Mouse (Mus musculus) stomach, postnatal 0 days (tissue): ENCODE measurements around the gene Vcl. TPM values are rescaled to one million over a fixed set of nuclear protein-coding genes. Genes with fewer than 3 reads are reported as not detected.
A peak's percentile ranks its signal among the peaks of the same experiment; 100 is the strongest.

Experiments used
- ATAC-seq: fragments of 200-750 bp; cut with Nextera tagmentation; 2 replicates; pipeline ENCODE4 v1.8.0; 2017; ENCODE audit not compliant: low FRiP score, low TSS enrichment
- DNase-seq: peaks from one replicate; pipeline ENCODE4 v3.0.0-alpha.2; 2016; ENCODE audit warnings: low spot score
- H3K27ac ChIP-seq: fragments of 300-500 bp; sonication (generic); replicated peaks from 2 replicates; pipeline ENCODE4 v1.5.1; 2014; ENCODE audit warnings: mild to moderate bottlenecking, control low read depth
- H3K27me3 ChIP-seq: fragments of 300-500 bp; sonication (generic); 2 replicates; pipeline ENCODE4 v1.6.1; 2014; ENCODE audit warnings: low read length; ENCODE audit not compliant: control insufficient read depth, insufficient read depth
- H3K36me3 ChIP-seq: fragments of 300-500 bp; sonication (generic); 2 replicates; pipeline ENCODE4 v1.6.1; 2014; ENCODE audit warnings: low read length, mixed read lengths; ENCODE audit not compliant: control insufficient read depth, insufficient read depth
- H3K4me1 ChIP-seq: fragments of 300-500 bp; sonication (generic); replicated peaks from 2 replicates; pipeline ENCODE4 v1.6.1; 2014; ENCODE audit warnings: antibody characterized with exemption; ENCODE audit not compliant: control insufficient read depth, insufficient read depth
- H3K4me2 ChIP-seq: fragments of 300-500 bp; sonication (generic); replicated peaks from 2 replicates; pipeline ENCODE4 v1.6.1; 2014; ENCODE audit warnings: low read depth, mild to moderate bottlenecking, control low read depth, moderate library complexity
- H3K4me3 ChIP-seq: fragments of 300-500 bp; sonication (generic); 2 replicates; pipeline ENCODE4 v1.5.1; 2014; ENCODE audit warnings: low read depth, low read length, control low read depth
- H3K9ac ChIP-seq: fragments of 300-500 bp; sonication (generic); 2 replicates; pipeline ENCODE4 v1.6.1; 2014; ENCODE audit warnings: mild to moderate bottlenecking, low read length, control low read depth, mixed read lengths
- H3K9me3 ChIP-seq: fragments of 300-500 bp; sonication (generic); 2 replicates; pipeline ENCODE4 v1.6.1; 2016; ENCODE audit warnings: low read length; ENCODE audit not compliant: control insufficient read depth
- CTCF ChIP-seq: IDR thresholded peaks from 2 replicates; pipeline ENCODE4 v1.5.1; 2016; ENCODE audit warnings: antibody characterized with exemption, low read depth, mild to moderate bottlenecking, moderate library complexity
- EP300 ChIP-seq: optimal IDR thresholded peaks from 2 replicates; pipeline ENCODE3; 2016; ENCODE audit warnings: antibody characterized with exemption
- whole genome bisulfite sequencing: fragments of 180-500 bp; shearing (Covaris S2); extraction: QIAGEN DNeasy Blood & Tissue Kit; methylation state at CpG from one replicate; pipeline ENCODE4 v1.1.7; 2014; 5-methylcytosine and 5-hydroxymethylcytosine counted together
- polyA plus RNA-seq: library from polyadenylated mRNA; unstranded; fragments of >200 nt; fragmentation: Nextera tagmentation; extraction: Ambion mirVana; gene quantifications from 2 replicates; pipeline ENCODE4 v1.2.1, GENCODE M21; 2015

The Vcl gene
- polyA plus RNA-seq, 1 experiment from 2014 or later, result 54.5 TPM

DNA sequence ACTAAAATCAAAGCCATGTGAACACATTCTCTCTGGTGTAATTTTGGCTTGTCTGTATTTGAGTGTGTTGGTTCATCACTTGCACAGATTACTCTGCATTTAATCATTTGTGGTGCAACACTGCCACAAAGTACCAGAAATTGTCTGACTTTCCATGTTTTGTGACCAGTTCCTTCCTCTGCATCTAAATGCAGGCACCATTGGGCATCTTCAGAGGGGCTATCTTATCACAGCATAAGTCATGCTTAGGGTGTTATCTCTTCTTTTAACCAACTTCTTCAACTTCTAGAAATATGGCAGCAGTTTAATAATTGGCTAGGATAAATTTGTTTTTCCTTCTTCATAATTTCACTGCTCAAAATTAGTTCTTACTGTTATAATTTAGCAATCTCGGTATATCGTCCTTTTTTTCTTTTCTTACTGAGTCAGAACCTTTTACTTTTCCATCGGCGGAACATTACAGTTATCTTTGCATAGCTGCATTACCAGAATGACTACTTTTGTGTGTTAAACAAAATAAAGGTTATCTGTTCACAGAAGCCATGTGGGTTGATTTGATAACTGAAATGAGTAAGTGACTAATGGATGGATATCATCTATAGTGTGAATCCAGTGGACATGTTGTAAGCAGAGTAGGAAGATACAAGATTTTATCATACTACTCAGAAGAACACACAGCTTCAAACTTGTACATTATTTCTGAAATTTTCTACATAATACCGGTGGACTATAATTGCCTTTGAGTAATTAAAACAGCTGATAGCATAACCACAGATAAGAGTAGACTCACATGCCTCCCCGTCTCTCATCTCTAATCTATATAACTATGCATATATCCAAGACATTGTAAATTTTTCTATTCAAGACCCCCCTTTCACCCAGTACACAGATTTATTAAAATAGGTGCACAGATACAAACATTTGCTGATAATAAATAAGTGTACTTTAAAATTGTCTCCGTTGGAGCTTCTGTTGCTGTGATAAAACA is 12.3 kb upstream of the Vcl start:
- no peak overlapping the region for H3K9ac ChIP-seq
- no peak overlapping the region for H3K27ac ChIP-seq
- no peak overlapping the region for H3K4me2 ChIP-seq
- TF ChIP-seq EP300 (no peak), CTCF (no peak)
- DNase-seq, result no peak
- no peaks in the 10 kb centered on the region for H3K27me3 ChIP-seq
- ATAC-seq, result no peak
- H3K4me3 ChIP-seq, result no peak overlapping the region
- no peaks in the 10 kb centered on the region for H3K9me3 ChIP-seq
- 82% methylated on average over 7 of the region's 7 CpGs for WGBS
- no peaks in the 10 kb centered on the region for H3K4me1 ChIP-seq
- no peaks in the 10 kb centered on the region for H3K36me3 ChIP-seq

DNA sequence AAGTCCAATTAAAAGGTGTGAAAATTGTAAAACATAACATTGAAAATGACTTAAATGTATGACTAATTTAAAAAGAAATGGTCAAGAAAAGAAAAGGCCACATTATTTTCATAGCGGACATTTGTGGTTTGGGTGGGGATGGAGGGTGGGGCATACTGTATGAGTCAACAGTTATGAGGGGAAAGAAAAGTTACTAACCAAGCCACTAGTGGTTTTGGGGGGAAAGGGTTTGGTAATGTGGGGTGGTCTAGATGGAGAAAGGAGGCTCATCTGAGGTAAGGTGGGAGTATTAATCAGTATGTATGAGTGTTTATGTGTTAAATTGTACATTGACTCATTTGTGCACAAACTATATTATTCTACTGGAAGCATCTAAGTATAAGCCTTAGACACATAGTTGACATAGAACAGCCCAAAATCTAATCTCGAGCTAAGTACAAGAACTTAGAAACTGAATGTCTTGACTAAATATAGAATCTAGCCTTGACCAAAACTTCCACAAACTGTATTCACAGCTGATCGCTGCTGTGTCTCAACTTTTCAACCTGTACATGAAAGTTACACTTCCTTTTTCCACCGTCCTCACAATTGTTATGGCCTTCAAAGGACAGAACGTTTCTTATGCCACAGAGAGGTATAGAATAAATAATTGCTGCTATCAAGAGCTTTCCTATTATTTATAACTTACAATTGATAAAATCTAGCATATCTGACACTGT is 5.0 kb upstream of the Vcl start:
- Histone ChIP-seq H3K4me3 (no peak overlapping the region), H3K36me3 (no peaks in the 10 kb centered on the region), H3K9ac (no peak overlapping the region), H3K4me2 (no peak overlapping the region), H3K27ac (no peak overlapping the region), H3K4me1 (no peaks in the 10 kb centered on the region), H3K9me3 (no peaks in the 10 kb centered on the region), H3K27me3 (no peaks in the 10 kb centered on the region)
- no peak for TF ChIP-seq EP300
- TF ChIP-seq CTCF, result no peak
- DNase-seq, result no peak
- no peak for ATAC-seq
- WGBS, result 73% methylated on average over 5 of the region's 5 CpGs

DNA sequence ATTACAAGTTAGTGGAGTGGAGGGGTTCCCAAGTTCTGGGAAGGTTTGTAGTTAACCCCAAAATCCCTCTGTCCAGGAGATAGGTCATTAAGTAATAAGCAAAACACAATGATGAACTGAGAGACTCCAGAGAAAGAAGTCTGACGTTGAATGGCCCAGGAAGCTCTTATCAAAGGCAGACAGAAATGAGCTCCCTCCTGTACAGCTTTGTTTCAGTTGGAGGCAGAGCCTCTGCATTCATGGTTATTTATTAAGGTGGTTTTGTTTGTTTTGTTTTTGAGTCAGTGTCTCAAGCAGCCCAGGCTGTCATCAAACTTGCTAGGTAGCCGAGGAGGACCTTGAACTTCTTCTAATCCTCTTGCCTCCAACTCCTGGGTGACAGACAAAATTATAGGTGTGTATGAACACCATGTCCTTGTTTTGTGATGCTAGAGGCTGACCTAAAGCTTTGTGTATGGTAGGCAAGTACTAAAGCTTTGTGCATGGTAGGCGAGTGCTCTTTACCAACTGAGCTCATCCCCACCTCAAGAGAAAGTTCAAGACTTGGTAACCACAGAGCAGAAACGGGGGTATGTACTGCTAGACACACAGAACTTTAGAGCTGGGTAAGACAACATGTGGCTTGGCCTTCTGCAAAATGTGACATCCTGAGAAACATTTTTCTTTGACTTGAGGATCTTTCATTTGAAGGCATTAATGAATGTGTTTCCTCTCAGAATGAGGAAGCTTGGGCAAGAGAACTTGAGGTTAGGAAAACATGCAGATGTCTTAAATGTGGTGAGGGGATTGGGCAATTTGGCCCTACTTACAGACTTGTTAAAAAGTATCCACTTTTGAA is 1.5 kb upstream of the Vcl start:
- peaks cover 3% of the 10 kb centered on the region; the same call in 1 of the 2 replicates for H3K4me1 ChIP-seq
- H3K9ac ChIP-seq, result no peak overlapping the region
- no peak overlapping the region for H3K4me2 ChIP-seq
- DNase-seq, result no peak
- H3K4me3 ChIP-seq, result no peak overlapping the region
- H3K9me3 ChIP-seq, result no peaks in the 10 kb centered on the region
- H3K27me3 ChIP-seq, result no peaks in the 10 kb centered on the region
- no peak for ATAC-seq
- WGBS, result 90% methylated on average over 4 of the region's 4 CpGs
- no peaks in the 10 kb centered on the region for H3K36me3 ChIP-seq
- TF ChIP-seq EP300 (no peak), CTCF (no peak)
- H3K27ac ChIP-seq, result no peak overlapping the region

DNA sequence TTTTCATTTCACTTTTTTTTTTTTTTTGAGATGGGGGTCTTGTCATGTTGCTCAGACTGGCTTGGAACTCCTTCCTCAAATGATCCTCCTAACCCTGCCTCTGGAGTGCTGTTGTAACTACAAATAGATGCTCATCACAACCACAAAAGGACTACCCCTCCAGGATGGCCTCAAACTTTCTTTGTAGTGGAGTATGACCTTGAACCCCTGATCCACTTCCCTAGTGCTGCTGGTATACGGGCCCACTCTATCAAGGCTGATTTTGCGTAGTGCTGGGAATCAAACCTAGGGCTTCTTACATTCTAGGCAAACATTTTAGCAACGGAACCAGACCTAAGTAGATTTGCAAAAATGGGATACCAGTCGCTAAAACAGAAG is 901 bp upstream of the Vcl start:
- Histone ChIP-seq H3K4me2 (peak overlapping the region; percentile 57), H3K4me3 (peak overlapping the region; percentile 98), H3K27me3 (no peaks in the 10 kb centered on the region), H3K4me1 (peaks cover 3% of the 10 kb centered on the region; the same call in 1 of the 2 replicates), H3K9me3 (no peaks in the 10 kb centered on the region), H3K27ac (peak overlapping the region; percentile 63), H3K9ac (peak overlapping the region; percentile 56; the same call in 1 of the 2 replicates), H3K36me3 (no peaks in the 10 kb centered on the region)
- no peak for ATAC-seq
- TF ChIP-seq EP300, result no peak
- no peak for TF ChIP-seq CTCF
- WGBS, result 21% methylated on average over 4 of the region's 4 CpGs
- no peak for DNase-seq

DNA sequence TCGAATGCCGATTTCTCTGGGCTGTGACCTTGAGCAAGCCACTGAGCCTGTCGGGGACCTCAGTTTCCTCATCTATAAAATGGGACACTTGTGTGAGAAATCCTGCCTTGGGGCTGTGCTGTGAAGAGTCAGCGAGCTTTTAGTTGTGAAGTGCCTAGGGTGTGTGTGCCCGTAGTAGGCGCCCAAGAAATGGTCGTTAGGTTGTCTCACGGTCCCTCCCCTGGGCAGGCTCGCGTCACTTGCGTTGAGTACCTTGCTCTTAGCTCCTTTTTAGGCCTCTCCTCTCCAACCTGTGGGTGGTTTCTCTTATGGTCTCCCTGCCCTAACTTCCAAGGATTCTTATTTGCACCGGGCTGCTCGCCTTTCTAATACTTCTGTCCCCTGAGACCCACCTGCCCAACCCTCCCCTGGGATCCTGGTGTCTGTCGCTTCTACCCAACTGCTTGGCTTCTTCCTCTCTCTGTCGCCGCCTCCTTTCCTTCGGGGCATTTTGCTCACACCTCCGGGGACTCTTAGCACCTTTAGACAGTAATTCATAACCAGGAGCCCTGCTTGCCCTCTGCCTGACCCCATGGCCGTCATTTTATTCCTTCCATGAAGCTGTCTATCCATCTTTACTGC is 726 bp downstream of the Vcl start:
- Histone ChIP-seq H3K36me3 (no peaks in the 10 kb centered on the region), H3K9me3 (no peaks in the 10 kb centered on the region), H3K27me3 (no peaks in the 10 kb centered on the region), H3K27ac (peak overlapping the region; percentile 97), H3K9ac (peak overlapping the region; percentile 93), H3K4me1 (peaks cover 3% of the 10 kb centered on the region; the same call in 1 of the 2 replicates), H3K4me2 (peak overlapping the region; percentile 76), H3K4me3 (peak overlapping the region; percentile 98)
- ATAC-seq (no peak), DNase-seq (peak; percentile 58)
- no peak for TF ChIP-seq CTCF
- 2% methylated on average over 19 of the region's 19 CpGs for WGBS
